Mouse (Mus musculus) erythroblast, adult 5-6 weeks (primary cell): ENCODE data around the gene Cst11. TPM values are rescaled to one million over a fixed set of nuclear protein-coding genes. Genes with fewer than 3 reads are reported as not detected.

Experiments
- total RNA-seq, 2 experiments: library from RNA; stranded (forward) in 1 of 2; stranded (reverse) in 1 of 2; fragments of 150-400 nt in 1 of 2; fragments of 200-764, 138-1000 nt in 1 of 2; gene quantifications; 2 replicates each; pipeline versions ENCODE4 v1.2.3 to v1.2.4; 2015 to 2017; ENCODE audit warnings: low replicate concordance in 2 of 2

Gene Cst11
- total RNA-seq, 2 experiments from 2014 or later, result not detected

Other genes with a start within 250 kb of the Cst11 start
- 10.7 and 19.6 TPM in 2 replicates for gene Nxt1, start 98.9 kb downstream of the Cst11 start, total RNA-seq (2015; ENCODE audit: low replicate concordance)
- 9.6 and 23.8 TPM in 2 replicates for gene Nxt1, start 98.9 kb downstream of the Cst11 start, total RNA-seq (2017; ENCODE audit: low replicate concordance)
- gene Gzf1, start 90.5 kb downstream of the Cst11 start, total RNA-seq (2015; ENCODE audit: low replicate concordance), result 3.1 and 5.6 TPM in 2 replicates
- 4.5 and 5.3 TPM in 2 replicates for gene Gzf1, start 90.5 kb downstream of the Cst11 start, total RNA-seq (2017; ENCODE audit: low replicate concordance)
- not detected in 2 replicates for gene Napb, start 39.0 kb downstream of the Cst11 start, total RNA-seq (2015; ENCODE audit: low replicate concordance)
- 0.28 TPM in 1 of 2 replicates, not detected in the other for gene Napb, start 39.0 kb downstream of the Cst11 start, total RNA-seq (2017; ENCODE audit: low replicate concordance)
- gene Cstl1, start 21.1 kb downstream of the Cst11 start, total RNA-seq (2015; ENCODE audit: low replicate concordance), result not detected in 2 replicates
- not detected in 2 replicates for gene Cstl1, start 21.1 kb downstream of the Cst11 start, total RNA-seq (2017; ENCODE audit: low replicate concordance)
- not detected in 2 replicates for gene 8030411F24Rik, start 10.5 kb upstream of the Cst11 start, total RNA-seq (2015; ENCODE audit: low replicate concordance)
- gene 8030411F24Rik, start 10.5 kb upstream of the Cst11 start, total RNA-seq (2017; ENCODE audit: low replicate concordance), result not detected in 2 replicates
- not detected in 2 replicates for gene Cst12, start 17.9 kb upstream of the Cst11 start, total RNA-seq (2015; ENCODE audit: low replicate concordance)
- not detected in 2 replicates for gene Cst12, start 17.9 kb upstream of the Cst11 start, total RNA-seq (2017; ENCODE audit: low replicate concordance)
- gene Cst8, start 27.3 kb upstream of the Cst11 start, total RNA-seq (2015; ENCODE audit: low replicate concordance), result not detected in 2 replicates
- gene Cst8, start 27.3 kb upstream of the Cst11 start, total RNA-seq (2017; ENCODE audit: low replicate concordance), result not detected in 2 replicates
- not detected in 2 replicates for gene Cst13, start 48.6 kb upstream of the Cst11 start, total RNA-seq (2015; ENCODE audit: low replicate concordance)
- gene Cst13, start 48.6 kb upstream of the Cst11 start, total RNA-seq (2017; ENCODE audit: low replicate concordance), result not detected in 2 replicates
- not detected in 2 replicates for gene Cst9, start 63.6 kb upstream of the Cst11 start, total RNA-seq (2015; ENCODE audit: low replicate concordance)
- gene Cst9, start 63.6 kb upstream of the Cst11 start, total RNA-seq (2017; ENCODE audit: low replicate concordance), result not detected in 2 replicates
- gene 9230104L09Rik, start 93.5 kb upstream of the Cst11 start, total RNA-seq (2015; ENCODE audit: low replicate concordance), result not detected in 2 replicates
- gene 9230104L09Rik, start 93.5 kb upstream of the Cst11 start, total RNA-seq (2017; ENCODE audit: low replicate concordance), result not detected in 2 replicates
- gene Cst3, start 104.2 kb upstream of the Cst11 start, total RNA-seq (2015; ENCODE audit: low replicate concordance), result 123 and 150 TPM in 2 replicates
- 60.1 and 103 TPM in 2 replicates for gene Cst3, start 104.2 kb upstream of the Cst11 start, total RNA-seq (2017; ENCODE audit: low replicate concordance)
- gene Gm1330, start 231.8 kb upstream of the Cst11 start, total RNA-seq (2015; ENCODE audit: low replicate concordance), result not detected in 2 replicates
- not detected in 2 replicates for gene Gm1330, start 231.8 kb upstream of the Cst11 start, total RNA-seq (2017; ENCODE audit: low replicate concordance)
- gene Gm10750, start 245.7 kb upstream of the Cst11 start, total RNA-seq (2015; ENCODE audit: low replicate concordance), result not detected in 2 replicates
- gene Gm10750, start 245.7 kb upstream of the Cst11 start, total RNA-seq (2017; ENCODE audit: low replicate concordance), result not detected in 2 replicates